Mouse (Mus musculus): Measurements from ENCODE around the gene Dicer1. TPM values are rescaled to one million over a fixed set of nuclear protein-coding genes. Genes with fewer than 3 reads are reported as not detected.

Dicer1 gene
- polyA plus RNA-seq, 1 experiment from 2014 or later, result 40.3 TPM

DNA sequence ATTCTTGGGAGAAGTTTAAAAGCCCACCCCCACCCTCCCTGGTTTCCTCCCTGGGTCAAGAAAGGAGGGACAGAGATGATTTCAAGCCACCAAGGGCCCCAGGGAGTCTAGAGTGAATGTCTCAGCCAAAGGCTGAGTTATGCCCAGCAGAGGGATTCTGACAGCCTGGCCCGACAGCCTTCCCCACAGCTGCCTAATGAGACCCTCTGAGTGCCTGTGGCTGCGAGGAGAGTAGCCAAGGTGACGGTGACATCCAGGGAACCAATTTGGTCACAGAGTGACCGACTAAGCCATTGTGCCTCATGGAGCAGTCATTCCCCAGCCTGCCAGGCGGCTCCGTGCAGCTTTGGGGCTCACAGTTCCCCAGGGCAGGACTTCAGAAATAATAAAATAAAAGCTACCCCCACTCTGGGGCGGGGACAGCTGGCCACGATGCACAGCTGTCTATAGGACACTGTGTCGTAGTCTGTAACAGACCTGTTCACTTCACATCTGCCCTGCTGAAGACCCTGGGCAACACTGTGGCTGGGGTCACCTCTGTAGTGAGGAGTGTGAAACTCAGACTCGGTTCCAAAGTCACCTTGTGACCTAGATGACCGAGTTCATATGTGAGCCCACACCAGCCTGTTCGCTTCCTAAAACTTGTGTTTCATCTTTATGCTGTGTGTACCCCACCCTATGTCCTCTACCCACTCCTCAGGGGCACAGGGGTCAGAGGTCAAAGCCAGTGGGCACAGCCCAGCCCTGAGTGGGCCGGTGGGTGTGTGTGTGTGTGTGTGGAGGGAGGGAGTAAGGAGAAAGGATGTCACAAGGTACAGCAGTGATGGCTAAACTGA, 75.0 kb downstream of the Dicer1 start:
- no peaks in the 10 kb centered on the region for H3K27me3 ChIP-seq (replicated peaks; ENCODE audit: control insufficient read depth, insufficient read depth, low read length)
- ATAC-seq, result no peak
- no peak overlapping the region for H3K4me2 ChIP-seq (ENCODE audit: low read length)
- H3K9me3 ChIP-seq (ENCODE audit: control insufficient read depth, low read length), result no peaks in the 10 kb centered on the region
- peaks cover 8% of the 10 kb centered on the region for H3K4me1 ChIP-seq (replicated peaks; ENCODE audit: control insufficient read depth, insufficient read depth, low read length)
- H3K9ac ChIP-seq (replicated peaks; ENCODE audit: low read depth, low read length), result no peak overlapping the region
- WGBS, result 68% methylated on average over 13 of the region's 13 CpGs
- no peak overlapping the region for H3K4me3 ChIP-seq (replicated peaks; ENCODE audit: low read length)
- no peaks in the 10 kb centered on the region for H3K36me3 ChIP-seq (ENCODE audit: control insufficient read depth, insufficient read depth)
- H3K27ac ChIP-seq (ENCODE audit: low read length), result no peak overlapping the region

DNA sequence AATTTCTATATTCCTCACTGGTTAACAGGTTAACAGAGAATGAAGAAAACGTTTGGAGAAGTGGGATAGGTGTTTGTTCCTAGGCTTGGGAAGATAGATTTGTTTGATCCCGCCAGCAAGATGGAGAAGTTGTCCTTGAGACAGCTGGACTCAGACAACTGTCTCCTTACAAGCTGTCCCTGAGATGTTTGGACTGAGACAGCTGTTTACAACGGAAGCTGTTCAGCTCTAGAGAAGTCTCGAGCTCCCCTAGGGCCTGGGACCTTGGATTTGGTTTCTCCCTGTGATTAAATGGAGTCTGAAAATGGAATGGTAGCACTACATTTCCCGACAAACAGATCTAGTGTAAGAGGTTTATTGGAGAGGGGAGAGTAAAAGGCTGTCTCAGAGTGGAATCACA, 78.8 kb downstream of the Dicer1 start:
- Histone ChIP-seq H3K27ac (ENCODE audit: low read length) (no peak overlapping the region), H3K4me3 (replicated peaks; ENCODE audit: low read length) (no peak overlapping the region), H3K36me3 (ENCODE audit: control insufficient read depth, insufficient read depth) (no peaks in the 10 kb centered on the region), H3K9me3 (ENCODE audit: control insufficient read depth, low read length) (no peaks in the 10 kb centered on the region), H3K27me3 (replicated peaks; ENCODE audit: control insufficient read depth, insufficient read depth, low read length) (no peaks in the 10 kb centered on the region), H3K9ac (replicated peaks; ENCODE audit: low read depth, low read length) (no peak overlapping the region), H3K4me1 (replicated peaks; ENCODE audit: control insufficient read depth, insufficient read depth, low read length) (no peaks in the 10 kb centered on the region), H3K4me2 (ENCODE audit: low read length) (no peak overlapping the region)
- ATAC-seq, result no peak
- 73% methylated on average over 5 of the region's 5 CpGs for WGBS

DNA sequence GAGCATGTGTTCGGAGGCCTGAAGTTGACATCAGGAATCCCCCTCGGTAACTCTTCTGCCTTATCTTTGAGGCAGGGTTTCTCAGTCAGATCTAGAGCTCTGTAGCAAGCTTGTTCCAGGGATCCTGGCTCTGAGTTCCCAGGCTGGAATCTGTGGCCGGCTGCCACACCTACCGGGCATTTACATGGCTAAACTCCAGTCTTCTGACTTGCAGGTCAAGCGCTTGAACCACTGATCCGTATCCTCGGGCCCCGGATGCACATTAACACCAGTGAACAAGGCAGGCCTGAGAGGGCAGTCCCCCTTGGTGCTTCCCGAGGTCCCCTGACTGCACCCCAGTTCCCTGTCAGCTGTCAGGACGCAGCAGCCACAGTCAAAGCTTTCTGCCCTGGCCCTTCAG, 79.3 kb downstream of the Dicer1 start:
- no peak for ATAC-seq
- no peak overlapping the region for H3K27ac ChIP-seq (ENCODE audit: low read length)
- no peaks in the 10 kb centered on the region for H3K4me1 ChIP-seq (replicated peaks; ENCODE audit: control insufficient read depth, insufficient read depth, low read length)
- no peaks in the 10 kb centered on the region for H3K27me3 ChIP-seq (replicated peaks; ENCODE audit: control insufficient read depth, insufficient read depth, low read length)
- no peaks in the 10 kb centered on the region for H3K36me3 ChIP-seq (ENCODE audit: control insufficient read depth, insufficient read depth)
- no peak overlapping the region for H3K4me2 ChIP-seq (ENCODE audit: low read length)
- 79% methylated on average over 10 of the region's 10 CpGs for WGBS
- no peaks in the 10 kb centered on the region for H3K9me3 ChIP-seq (ENCODE audit: control insufficient read depth, low read length)
- H3K4me3 ChIP-seq (replicated peaks; ENCODE audit: low read length), result no peak overlapping the region
- H3K9ac ChIP-seq (replicated peaks; ENCODE audit: low read depth, low read length), result no peak overlapping the region

DNA sequence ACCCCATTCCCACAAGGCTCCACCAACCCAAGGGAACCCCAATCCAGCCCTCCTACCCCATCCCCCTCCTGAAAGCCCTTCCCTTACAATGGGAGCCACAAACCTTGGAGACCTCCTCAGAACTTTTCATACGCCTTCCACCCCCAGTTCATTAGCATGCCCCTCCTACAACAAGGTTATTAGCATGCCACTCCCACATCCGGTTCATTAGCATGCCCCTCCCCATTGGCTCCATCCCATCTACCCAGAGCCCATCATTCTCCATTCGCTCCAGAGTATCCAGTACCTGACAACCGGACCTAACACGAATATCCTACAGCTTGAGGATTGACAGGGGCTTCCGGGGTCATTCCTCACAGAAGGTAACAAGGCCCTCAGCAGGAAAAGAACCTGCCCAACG, 83.9 kb downstream of the Dicer1 start:
- no peak overlapping the region for H3K4me3 ChIP-seq (replicated peaks; ENCODE audit: low read length)
- no peak for ATAC-seq
- H3K27ac ChIP-seq (ENCODE audit: low read length), result no peak overlapping the region
- H3K4me2 ChIP-seq (ENCODE audit: low read length), result no peak overlapping the region
- 72% methylated on average over 7 of the region's 7 CpGs for WGBS
- H3K4me1 ChIP-seq (replicated peaks; ENCODE audit: control insufficient read depth, insufficient read depth, low read length), result no peaks in the 10 kb centered on the region
- no peaks in the 10 kb centered on the region for H3K36me3 ChIP-seq (ENCODE audit: control insufficient read depth, insufficient read depth)
- no peaks in the 10 kb centered on the region for H3K9me3 ChIP-seq (ENCODE audit: control insufficient read depth, low read length)
- no peaks in the 10 kb centered on the region for H3K27me3 ChIP-seq (replicated peaks; ENCODE audit: control insufficient read depth, insufficient read depth, low read length)
- H3K9ac ChIP-seq (replicated peaks; ENCODE audit: low read depth, low read length), result no peak overlapping the region

DNA sequence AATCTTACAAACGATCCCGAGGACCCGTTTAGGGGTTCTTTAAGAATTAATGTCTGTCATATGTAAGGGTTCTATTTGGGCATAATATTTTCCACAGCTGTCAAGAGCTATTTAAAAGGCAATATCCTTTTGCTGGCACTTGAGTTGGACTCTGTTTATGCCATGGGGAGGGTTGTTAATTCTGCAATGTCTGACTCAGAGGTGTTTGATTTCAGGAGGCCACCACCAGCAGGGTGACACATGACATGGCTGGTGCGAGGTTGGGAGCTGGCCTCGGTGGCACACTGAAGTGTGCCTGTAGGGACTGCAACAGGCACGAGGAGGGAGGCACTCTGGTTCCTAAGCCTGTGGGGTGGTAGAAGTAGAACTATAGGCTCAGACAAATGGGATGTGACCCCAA, 85.8 kb downstream of the Dicer1 start:
- H3K27ac ChIP-seq (ENCODE audit: low read length), result no peak overlapping the region
- H3K9ac ChIP-seq (replicated peaks; ENCODE audit: low read depth, low read length), result no peak overlapping the region
- H3K36me3 ChIP-seq (ENCODE audit: control insufficient read depth, insufficient read depth), result no peaks in the 10 kb centered on the region
- no peak overlapping the region for H3K4me3 ChIP-seq (replicated peaks; ENCODE audit: low read length)
- 85% methylated on average over 6 of the region's 6 CpGs for WGBS
- no peaks in the 10 kb centered on the region for H3K9me3 ChIP-seq (ENCODE audit: control insufficient read depth, low read length)
- H3K27me3 ChIP-seq (replicated peaks; ENCODE audit: control insufficient read depth, insufficient read depth, low read length), result no peaks in the 10 kb centered on the region
- ATAC-seq, result no peak
- H3K4me1 ChIP-seq (replicated peaks; ENCODE audit: control insufficient read depth, insufficient read depth, low read length), result no peaks in the 10 kb centered on the region
- no peak overlapping the region for H3K4me2 ChIP-seq (ENCODE audit: low read length)

DNA sequence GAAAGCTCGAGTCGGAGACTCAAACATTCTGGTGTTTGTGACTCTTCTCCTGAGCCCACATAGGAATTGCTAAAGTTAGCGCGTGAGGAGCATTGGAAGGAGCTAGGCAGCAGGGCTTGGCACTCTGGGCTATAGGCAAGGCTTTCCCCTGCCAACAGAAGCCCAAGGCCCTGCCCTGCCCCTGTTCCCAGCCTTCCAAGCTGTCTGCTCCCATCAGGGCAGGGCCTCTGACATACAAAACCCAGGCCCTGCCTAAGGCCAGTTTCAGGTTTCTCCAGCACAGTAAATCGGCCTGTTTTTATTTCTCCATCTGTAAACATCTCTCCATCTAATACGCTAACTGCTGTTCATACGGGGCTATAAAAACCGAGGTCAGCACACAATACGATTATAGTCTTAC, 86.2 kb downstream of the Dicer1 start:
- no peak overlapping the region for H3K27ac ChIP-seq (ENCODE audit: low read length)
- no peak overlapping the region for H3K4me2 ChIP-seq (ENCODE audit: low read length)
- no peak for ATAC-seq
- no peaks in the 10 kb centered on the region for H3K4me1 ChIP-seq (replicated peaks; ENCODE audit: control insufficient read depth, insufficient read depth, low read length)
- H3K36me3 ChIP-seq (ENCODE audit: control insufficient read depth, insufficient read depth), result no peaks in the 10 kb centered on the region
- H3K4me3 ChIP-seq (replicated peaks; ENCODE audit: low read length), result no peak overlapping the region
- H3K9ac ChIP-seq (replicated peaks; ENCODE audit: low read depth, low read length), result no peak overlapping the region
- no peaks in the 10 kb centered on the region for H3K9me3 ChIP-seq (ENCODE audit: control insufficient read depth, low read length)
- no peaks in the 10 kb centered on the region for H3K27me3 ChIP-seq (replicated peaks; ENCODE audit: control insufficient read depth, insufficient read depth, low read length)
- 91% methylated on average over 9 of the region's 9 CpGs for WGBS

DNA sequence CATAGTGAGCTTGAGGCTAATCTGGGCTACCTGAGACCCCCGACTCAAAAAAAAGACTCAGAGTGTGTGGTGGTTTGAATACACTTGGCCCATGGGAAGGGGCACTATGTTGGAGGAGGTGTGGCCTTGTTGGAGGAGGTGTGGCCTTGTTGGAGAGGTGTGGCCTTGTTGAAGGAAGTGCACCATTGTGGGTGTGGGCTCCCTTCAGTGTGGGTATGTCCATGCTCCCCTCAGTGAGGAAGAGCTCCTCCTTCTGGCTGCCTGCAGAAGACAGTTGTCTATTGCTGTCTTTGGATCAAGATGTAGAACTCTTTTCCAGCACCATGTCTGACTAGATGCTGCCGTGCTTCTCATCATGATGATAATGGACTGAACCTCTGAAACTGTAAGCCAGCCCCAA, 95.6 kb downstream of the Dicer1 start:
- ATAC-seq, result no peak
- no peak overlapping the region for H3K4me2 ChIP-seq (ENCODE audit: low read length)

DNA sequence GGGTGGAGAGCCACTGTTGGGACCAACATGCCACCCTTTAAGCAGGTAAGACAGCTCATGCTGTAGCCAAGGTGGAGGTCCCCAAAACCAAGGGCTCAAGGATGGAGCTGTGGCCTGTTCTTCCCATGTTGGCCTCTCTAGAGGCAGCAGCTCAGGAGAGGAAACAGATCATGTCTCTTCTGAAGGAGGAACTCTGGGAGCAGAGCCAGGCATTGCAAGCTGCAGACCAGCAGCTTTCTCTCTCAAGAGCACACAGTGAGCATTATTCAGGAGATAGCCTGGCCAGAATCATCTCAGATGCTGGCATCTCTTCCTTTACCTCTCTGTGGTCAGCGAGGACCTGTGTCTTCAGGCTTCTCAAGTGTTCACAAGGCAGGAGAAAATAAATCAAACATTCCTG, 96.7 kb downstream of the Dicer1 start:
- Histone ChIP-seq H3K9ac (replicated peaks; ENCODE audit: low read depth, low read length) (no peak overlapping the region), H3K36me3 (ENCODE audit: control insufficient read depth, insufficient read depth) (no peaks in the 10 kb centered on the region), H3K27ac (ENCODE audit: low read length) (no peak overlapping the region), H3K4me2 (ENCODE audit: low read length) (no peak overlapping the region), H3K4me3 (replicated peaks; ENCODE audit: low read length) (no peak overlapping the region), H3K27me3 (replicated peaks; ENCODE audit: control insufficient read depth, insufficient read depth, low read length) (no peaks in the 10 kb centered on the region), H3K9me3 (ENCODE audit: control insufficient read depth, low read length) (peaks cover 7% of the 10 kb centered on the region; the same call in 1 of the 2 replicates), H3K4me1 (replicated peaks; ENCODE audit: control insufficient read depth, insufficient read depth, low read length) (peaks cover 3% of the 10 kb centered on the region)
- no peak for ATAC-seq
- 92% methylated on average over 1 of the region's 1 CpGs for WGBS

More for the DNA sequence above, 95.6 kb downstream of the Dicer1 start:
- H3K36me3 ChIP-seq (ENCODE audit: control insufficient read depth, insufficient read depth), result no peaks in the 10 kb centered on the region
- H3K27ac ChIP-seq (ENCODE audit: low read length), result no peak overlapping the region
- no peaks in the 10 kb centered on the region for H3K4me1 ChIP-seq (replicated peaks; ENCODE audit: control insufficient read depth, insufficient read depth, low read length)
- H3K27me3 ChIP-seq (replicated peaks; ENCODE audit: control insufficient read depth, insufficient read depth, low read length), result no peaks in the 10 kb centered on the region
- 94% methylated on average over 2 of the region's 2 CpGs for WGBS
- no peak overlapping the region for H3K4me3 ChIP-seq (replicated peaks; ENCODE audit: low read length)
- H3K9ac ChIP-seq (replicated peaks; ENCODE audit: low read depth, low read length), result no peak overlapping the region
- H3K9me3 ChIP-seq (ENCODE audit: control insufficient read depth, low read length), result peaks cover 7% of the 10 kb centered on the region; the same call in 1 of the 2 replicates

DNA sequence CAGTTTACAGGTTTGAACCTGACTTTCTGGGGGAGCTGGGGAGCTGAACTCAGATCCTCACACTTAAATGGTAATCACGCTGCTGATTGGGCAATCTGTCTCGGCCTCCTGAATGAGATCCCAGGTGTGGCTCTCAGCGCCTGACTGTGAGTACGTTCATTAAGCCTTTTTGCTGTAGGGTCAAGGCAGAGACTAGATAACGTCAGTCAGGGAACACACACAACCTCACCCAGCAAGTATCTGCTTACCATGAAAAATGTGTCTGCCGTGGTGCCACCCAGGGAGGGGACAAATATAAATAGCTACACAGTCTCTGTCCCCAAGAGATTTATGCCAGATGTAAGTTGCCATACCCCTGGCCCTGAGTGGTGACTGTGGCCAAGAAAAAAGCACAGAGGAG, 99.7 kb downstream of the Dicer1 start:
- H3K9me3 ChIP-seq (ENCODE audit: control insufficient read depth, low read length), result peaks cover 7% of the 10 kb centered on the region; the same call in 1 of the 2 replicates
- peaks cover 3% of the 10 kb centered on the region for H3K4me1 ChIP-seq (replicated peaks; ENCODE audit: control insufficient read depth, insufficient read depth, low read length)
- 51% methylated on average over 6 of the region's 6 CpGs for WGBS
- no peak for ATAC-seq
- no peak overlapping the region for H3K9ac ChIP-seq (replicated peaks; ENCODE audit: low read depth, low read length)
- H3K36me3 ChIP-seq (ENCODE audit: control insufficient read depth, insufficient read depth), result no peaks in the 10 kb centered on the region
- H3K27ac ChIP-seq (ENCODE audit: low read length), result no peak overlapping the region
- no peak overlapping the region for H3K4me2 ChIP-seq (ENCODE audit: low read length)
- no peaks in the 10 kb centered on the region for H3K27me3 ChIP-seq (replicated peaks; ENCODE audit: control insufficient read depth, insufficient read depth, low read length)
- no peak overlapping the region for H3K4me3 ChIP-seq (replicated peaks; ENCODE audit: low read length)
